Mouse (Mus musculus) embryonic facial prominence, embryonic 12.5 days (tissue): ENCODE measurements at regions not wholly inside any gene's neighbourhood (a gene's known extent, or its start where the extent isn't known, plus 50 kb on each side); places are given as distances from the start of the nearest gene placed in this dataset.

Experiments
- ATAC-seq: fragments of 200-750 bp; cut with Nextera tagmentation; 2 replicates; pipeline ENCODE4 v1.8.0; 2017; ENCODE audit not compliant: insufficient number of reproducible peaks, insufficient read depth, low FRiP score, low TSS enrichment
- H3K27ac ChIP-seq: fragments of 300-500 bp; sonication (generic); 2 replicates; pipeline ENCODE4 v1.5.1; 2016; ENCODE audit warnings: mild to moderate bottlenecking
- H3K27me3 ChIP-seq: fragments of 300-500 bp; sonication (generic); 2 replicates; pipeline ENCODE4 v1.6.1; 2016; ENCODE audit warnings: mild to moderate bottlenecking, moderate library complexity
- H3K36me3 ChIP-seq: fragments of 300-500 bp; sonication (generic); 2 replicates; pipeline ENCODE4 v1.6.1; 2016; ENCODE audit warnings: mild to moderate bottlenecking
- H3K4me1 ChIP-seq: fragments of 300-500 bp; sonication (generic); 2 replicates; pipeline ENCODE4 v1.6.1; 2016
- H3K4me2 ChIP-seq: fragments of 300-500 bp; sonication (generic); replicated peaks from 2 replicates; pipeline ENCODE4 v1.6.1; 2016; ENCODE audit warnings: mild to moderate bottlenecking, moderate library complexity
- H3K4me3 ChIP-seq: fragments of 300-500 bp; sonication (generic); 2 replicates; pipeline ENCODE4 v1.5.1; 2016; ENCODE audit warnings: mild to moderate bottlenecking
- H3K9ac ChIP-seq: fragments of 300-500 bp; sonication (generic); 2 replicates; pipeline ENCODE4 v1.6.1; 2016; ENCODE audit warnings: mild to moderate bottlenecking, moderate library complexity
- H3K9me3 ChIP-seq: fragments of 300-500 bp; sonication (generic); 2 replicates; pipeline ENCODE4 v1.6.1; 2016; ENCODE audit warnings: mild to moderate bottlenecking, moderate library complexity
- WGBS: fragments of 180-500 bp; shearing (Covaris S2); methylation state at CpG from one replicate; pipeline ENCODE4 v1.1.7; 2016; 5-methylcytosine and 5-hydroxymethylcytosine counted together

DNA sequence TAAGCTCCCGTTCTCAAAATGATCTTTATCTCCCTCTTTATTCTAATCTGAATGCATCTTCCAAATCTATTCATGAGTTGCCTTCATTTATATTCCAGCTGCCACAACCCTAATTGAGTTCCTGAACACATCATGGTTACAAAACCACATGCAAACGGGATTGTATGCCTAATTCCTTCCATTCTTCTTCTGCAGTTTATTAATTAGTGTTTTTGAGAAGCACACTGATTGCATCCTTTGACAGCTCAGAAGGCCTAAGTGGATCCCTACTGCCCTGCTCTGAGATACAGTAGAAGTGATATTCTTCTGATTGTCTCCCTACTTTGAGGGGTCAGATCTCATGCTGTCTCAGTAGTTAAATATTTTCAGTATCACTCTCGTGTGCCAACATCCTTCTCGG lies 649.9 kb downstream of the Efnb2 start:
- H3K27me3 ChIP-seq: no peaks in the 10 kb centered on the region
- H3K4me1 ChIP-seq: no peaks in the 10 kb centered on the region
- no peaks in the 10 kb centered on the region for H3K36me3 ChIP-seq
- no peak overlapping the region for H3K27ac ChIP-seq
- 72% methylated on average over 4 of the region's 4 CpGs for WGBS
- ATAC-seq: no peak
- no peak overlapping the region for H3K9ac ChIP-seq
- H3K4me3 ChIP-seq: no peak overlapping the region
- H3K9me3 ChIP-seq: no peaks in the 10 kb centered on the region
- no peak overlapping the region for H3K4me2 ChIP-seq

DNA sequence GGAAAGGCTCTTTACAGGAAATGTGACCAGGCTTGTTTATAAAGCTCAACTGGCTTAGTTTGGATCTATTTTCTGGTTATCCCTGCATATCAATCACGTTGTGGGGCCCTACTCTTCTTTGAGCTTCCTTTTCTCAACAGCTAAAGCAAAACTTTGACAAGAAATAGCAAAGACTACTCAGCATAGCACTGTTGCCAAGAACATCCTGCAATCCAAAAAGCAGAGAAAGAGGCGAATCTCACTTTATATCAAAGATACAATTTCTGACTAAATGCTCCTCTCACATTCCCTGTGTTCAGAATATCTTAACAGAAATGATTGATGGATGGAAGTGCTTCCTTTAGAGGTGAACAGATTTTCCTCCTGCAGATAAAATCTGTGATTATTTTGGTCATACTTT lies 666.1 kb downstream of the Efnb2 start:
- Histone ChIP-seq H3K27ac (no peak overlapping the region), H3K27me3 (no peaks in the 10 kb centered on the region), H3K9me3 (no peaks in the 10 kb centered on the region), H3K36me3 (no peaks in the 10 kb centered on the region), H3K4me3 (no peak overlapping the region), H3K9ac (no peak overlapping the region), H3K4me2 (no peak overlapping the region), H3K4me1 (no peaks in the 10 kb centered on the region)
- WGBS: 56% methylated on average over 2 of the region's 2 CpGs
- no peak for ATAC-seq

DNA sequence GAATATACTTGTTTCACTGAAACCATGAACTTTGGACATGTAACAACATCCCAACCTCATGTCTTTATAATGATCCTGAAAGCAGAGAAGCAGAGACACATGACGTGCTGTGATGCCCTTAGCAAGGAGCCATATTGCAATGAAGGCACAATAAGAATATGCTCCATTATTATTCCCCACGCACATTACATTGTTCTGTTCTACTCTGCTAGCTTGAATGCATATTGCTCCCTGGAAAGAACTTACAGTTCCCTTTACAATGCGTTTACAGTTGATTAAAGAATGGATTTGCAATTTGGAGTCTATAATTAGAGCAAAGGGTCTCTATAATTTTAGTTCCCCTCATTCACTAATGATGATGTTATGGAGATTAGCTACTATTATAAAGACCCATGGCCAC lies 672.2 kb downstream of the Efnb2 start:
- WGBS: 86% methylated on average over 3 of the region's 3 CpGs
- Histone ChIP-seq H3K4me3 (no peak overlapping the region), H3K4me1 (no peaks in the 10 kb centered on the region), H3K9me3 (no peaks in the 10 kb centered on the region), H3K4me2 (no peak overlapping the region), H3K36me3 (no peaks in the 10 kb centered on the region), H3K9ac (no peak overlapping the region), H3K27ac (no peak overlapping the region), H3K27me3 (no peaks in the 10 kb centered on the region)
- no peak for ATAC-seq

DNA sequence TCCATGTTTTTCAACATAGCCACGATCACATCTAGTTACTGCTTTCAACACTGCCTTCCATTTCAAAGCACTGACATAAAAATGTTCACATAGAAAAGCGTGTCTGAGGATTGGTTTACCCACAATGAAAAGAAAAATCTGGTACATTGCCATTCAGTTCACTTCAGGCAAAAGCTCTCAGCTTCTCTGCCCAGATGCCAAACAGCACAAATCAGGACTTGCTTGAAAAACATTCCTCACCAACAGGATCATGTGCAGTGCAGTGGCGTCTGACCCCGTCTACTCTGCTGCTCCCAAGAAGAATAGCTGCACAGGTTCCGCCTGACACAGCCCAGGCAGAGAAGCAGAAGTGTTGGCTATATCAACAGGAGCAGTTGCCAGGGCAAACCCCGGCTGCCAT lies 684.0 kb downstream of the Efnb2 start:
- no peaks in the 10 kb centered on the region for H3K4me1 ChIP-seq
- no peak overlapping the region for H3K4me3 ChIP-seq
- no peaks in the 10 kb centered on the region for H3K9me3 ChIP-seq
- no peak overlapping the region for H3K4me2 ChIP-seq
- H3K9ac ChIP-seq: no peak overlapping the region
- H3K27ac ChIP-seq: no peak overlapping the region
- H3K27me3 ChIP-seq: no peaks in the 10 kb centered on the region
- H3K36me3 ChIP-seq: no peaks in the 10 kb centered on the region
- no peak for ATAC-seq
- 60% methylated on average over 6 of the region's 6 CpGs for WGBS

DNA sequence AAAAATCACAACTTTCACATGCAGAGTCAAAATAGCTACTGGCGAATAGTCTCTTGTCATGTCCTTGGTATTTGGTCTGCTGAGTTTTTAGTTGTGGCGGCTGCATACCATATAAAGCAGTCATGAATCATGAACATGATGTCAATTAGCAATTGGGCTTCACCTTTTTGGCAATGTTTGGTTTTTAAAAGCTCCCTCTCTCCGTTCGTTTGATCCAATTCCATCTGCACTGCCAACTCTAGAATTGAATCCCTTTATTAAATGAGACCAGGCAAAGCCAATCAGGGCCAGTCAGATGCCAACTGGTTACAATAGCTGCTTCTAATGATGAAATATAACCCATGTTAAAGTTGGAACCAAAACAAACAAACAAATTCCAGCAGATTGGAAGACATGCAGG lies 687.3 kb downstream of the Efnb2 start:
- WGBS: 84% methylated on average over 4 of the region's 4 CpGs
- H3K36me3 ChIP-seq: no peaks in the 10 kb centered on the region
- no peaks in the 10 kb centered on the region for H3K4me1 ChIP-seq
- no peak overlapping the region for H3K9ac ChIP-seq
- no peak overlapping the region for H3K27ac ChIP-seq
- ATAC-seq: no peak
- no peaks in the 10 kb centered on the region for H3K27me3 ChIP-seq
- H3K4me2 ChIP-seq: no peak overlapping the region
- H3K4me3 ChIP-seq: no peak overlapping the region
- no peaks in the 10 kb centered on the region for H3K9me3 ChIP-seq

DNA sequence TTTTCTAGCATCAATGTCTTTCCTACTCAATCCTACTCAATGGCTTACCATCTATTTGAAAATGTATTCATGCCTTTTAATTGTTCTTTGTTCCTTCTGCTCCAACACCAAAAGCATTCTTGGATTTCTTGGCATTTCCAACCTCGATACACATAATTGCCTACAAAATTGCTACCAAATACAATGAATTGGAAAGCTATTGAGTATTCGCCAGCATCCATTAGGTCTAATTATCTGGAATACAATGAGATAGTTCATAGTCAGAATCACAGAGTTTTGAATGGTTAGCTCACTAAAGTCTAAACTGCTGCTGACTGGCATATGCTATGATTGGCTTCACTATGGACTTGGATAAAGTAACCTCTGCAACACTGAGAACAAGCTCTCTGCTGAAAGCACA lies 696.8 kb downstream of the Efnb2 start:
- Histone ChIP-seq H3K36me3 (no peaks in the 10 kb centered on the region), H3K27me3 (no peaks in the 10 kb centered on the region), H3K4me3 (no peak overlapping the region), H3K9ac (no peak overlapping the region), H3K4me2 (no peak overlapping the region), H3K4me1 (no peaks in the 10 kb centered on the region), H3K9me3 (no peaks in the 10 kb centered on the region), H3K27ac (no peak overlapping the region)
- 55% methylated on average over 2 of the region's 2 CpGs for WGBS
- no peak for ATAC-seq

DNA sequence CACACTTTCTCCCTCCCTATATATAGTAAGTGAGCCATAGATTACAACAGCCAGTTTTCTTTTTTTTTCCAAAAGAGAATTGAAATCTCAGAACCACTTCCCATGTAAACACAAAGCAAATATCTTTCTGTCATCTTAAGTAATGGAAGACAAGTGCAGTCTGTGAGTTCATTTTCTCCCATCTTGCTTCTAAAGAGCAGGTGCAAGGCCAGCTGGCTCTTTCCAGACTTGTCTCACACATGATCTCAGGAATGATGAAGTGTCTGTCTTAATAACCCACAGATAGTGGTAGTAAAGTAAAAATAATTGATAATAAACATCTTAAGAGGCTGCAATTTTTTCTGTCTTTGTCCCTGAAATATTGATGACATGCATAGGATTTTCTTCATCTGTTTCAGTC lies 704.3 kb downstream of the Efnb2 start:
- Histone ChIP-seq H3K4me2 (no peak overlapping the region), H3K4me3 (no peak overlapping the region), H3K9ac (no peak overlapping the region), H3K27me3 (no peaks in the 10 kb centered on the region), H3K36me3 (no peaks in the 10 kb centered on the region), H3K27ac (no peak overlapping the region), H3K4me1 (no peaks in the 10 kb centered on the region), H3K9me3 (no peaks in the 10 kb centered on the region)
- no peak for ATAC-seq

DNA sequence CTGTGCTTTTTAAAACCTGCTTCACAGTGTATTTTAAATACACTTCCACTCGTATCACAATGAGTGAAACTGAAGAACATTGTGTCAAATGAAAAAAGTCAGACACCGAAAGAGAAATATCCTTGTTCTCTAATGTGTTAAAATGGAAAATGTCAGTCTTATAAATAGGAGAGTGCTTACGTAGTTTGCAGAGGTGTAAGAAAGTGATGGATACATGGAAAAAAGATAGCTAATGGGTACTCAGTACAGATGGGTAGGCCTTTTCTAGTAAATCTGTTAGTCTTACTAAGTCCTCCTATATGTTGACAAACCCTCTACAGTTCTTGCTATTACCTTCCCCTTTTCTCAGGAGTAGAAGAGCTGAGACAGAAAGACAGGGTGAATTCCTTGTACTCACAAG lies 706.2 kb downstream of the Efnb2 start:
- no peaks in the 10 kb centered on the region for H3K4me1 ChIP-seq
- H3K4me2 ChIP-seq: no peak overlapping the region
- no peaks in the 10 kb centered on the region for H3K27me3 ChIP-seq
- ATAC-seq: no peak
- H3K9me3 ChIP-seq: no peaks in the 10 kb centered on the region
- 84% methylated on average over 3 of the region's 3 CpGs for WGBS
- H3K4me3 ChIP-seq: no peak overlapping the region
- H3K27ac ChIP-seq: no peak overlapping the region
- H3K36me3 ChIP-seq: no peaks in the 10 kb centered on the region
- H3K9ac ChIP-seq: no peak overlapping the region

DNA sequence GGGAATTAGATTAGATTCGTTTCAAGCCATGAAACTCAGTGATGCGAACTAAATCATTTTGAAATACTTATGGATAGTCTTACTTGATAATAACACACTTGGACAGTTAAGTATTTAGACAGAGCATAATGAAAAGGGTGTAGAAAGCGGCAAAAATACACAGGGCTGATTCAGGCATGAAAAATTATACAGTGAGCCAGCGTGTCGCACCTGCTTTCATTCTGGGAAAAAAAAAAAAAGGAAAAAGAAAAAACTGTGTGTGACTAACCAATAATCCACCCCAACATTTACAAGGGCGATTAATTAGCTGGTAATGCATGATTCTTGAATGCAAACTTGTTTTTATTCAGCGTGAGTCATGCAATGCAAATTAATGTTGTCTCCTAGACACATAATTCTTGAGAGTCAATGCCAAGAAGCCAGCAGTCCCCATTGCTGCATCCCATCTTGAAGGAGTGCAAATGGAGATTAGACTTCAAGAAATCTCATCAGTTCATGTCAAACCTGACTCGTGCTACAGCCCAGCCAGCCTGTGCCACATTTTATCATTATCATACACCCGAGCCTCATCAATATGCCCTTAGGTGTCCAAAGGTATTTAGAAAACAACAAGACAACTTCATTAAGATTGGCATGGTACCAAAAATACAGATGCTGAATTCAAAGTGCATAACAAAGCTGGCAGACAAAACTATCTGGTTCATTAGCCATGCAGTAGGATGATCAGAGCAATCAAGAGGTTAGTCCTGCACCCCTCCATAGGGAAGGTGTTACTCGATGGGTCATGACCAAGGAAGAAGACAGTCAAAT lies 714.9 kb downstream of the Efnb2 start:
- 84% methylated on average over 10 of the region's 10 CpGs for WGBS
- no peak overlapping the region for H3K4me3 ChIP-seq
- no peak overlapping the region for H3K9ac ChIP-seq
- no peaks in the 10 kb centered on the region for H3K36me3 ChIP-seq
- H3K4me1 ChIP-seq: no peaks in the 10 kb centered on the region
- H3K9me3 ChIP-seq: no peaks in the 10 kb centered on the region
- no peak overlapping the region for H3K27ac ChIP-seq
- no peak for ATAC-seq
- no peak overlapping the region for H3K4me2 ChIP-seq
- no peaks in the 10 kb centered on the region for H3K27me3 ChIP-seq

DNA sequence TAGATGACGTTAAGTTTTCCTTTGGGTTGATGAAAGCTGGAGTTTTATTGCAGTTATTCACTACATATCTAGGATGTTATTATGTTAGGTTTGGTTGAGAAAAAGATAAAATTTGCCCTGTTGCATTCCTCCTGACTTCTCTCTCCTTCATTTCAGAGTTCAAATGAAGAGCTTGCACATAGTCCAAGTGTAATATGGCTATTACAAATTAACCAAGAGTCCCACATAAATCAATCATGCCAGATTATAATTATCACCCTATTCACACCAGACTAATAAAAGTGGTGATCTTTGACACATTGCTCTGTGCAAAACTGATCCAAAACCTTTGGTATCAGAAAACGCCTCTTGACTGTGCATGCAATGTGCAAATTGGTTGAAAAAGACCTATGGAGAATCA lies 724.4 kb downstream of the Efnb2 start:
- Histone ChIP-seq H3K4me3 (no peak overlapping the region), H3K27ac (no peak overlapping the region), H3K27me3 (no peaks in the 10 kb centered on the region), H3K9ac (no peak overlapping the region), H3K4me2 (no peak overlapping the region), H3K4me1 (no peaks in the 10 kb centered on the region), H3K36me3 (no peaks in the 10 kb centered on the region), H3K9me3 (no peaks in the 10 kb centered on the region)
- no peak for ATAC-seq
- 89% methylated on average over 2 of the region's 2 CpGs for WGBS

DNA sequence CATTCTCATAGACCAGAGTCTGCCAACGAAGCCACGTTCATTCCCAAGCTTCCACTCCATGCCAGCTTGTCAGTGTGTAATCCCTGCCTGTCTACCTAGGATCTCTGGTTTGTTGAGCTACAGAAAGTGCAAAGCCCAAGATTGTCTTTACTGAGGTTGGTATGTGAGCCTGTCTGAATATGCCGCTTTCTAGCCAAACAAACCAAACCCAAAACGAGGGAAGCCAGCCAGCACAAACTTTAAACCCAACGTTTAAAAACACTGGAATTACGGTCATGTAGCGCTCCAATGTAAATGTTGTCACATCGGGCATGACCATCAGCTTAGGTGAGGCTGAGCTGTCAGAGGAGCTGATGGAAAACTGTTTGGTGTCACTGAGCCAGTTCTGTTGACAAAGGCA lies 741.6 kb downstream of the Efnb2 start:
- WGBS: 63% methylated on average over 8 of the region's 8 CpGs
- Histone ChIP-seq H3K4me3 (no peak overlapping the region), H3K9ac (no peak overlapping the region), H3K27ac (no peak overlapping the region), H3K4me1 (no peaks in the 10 kb centered on the region), H3K9me3 (no peaks in the 10 kb centered on the region), H3K27me3 (no peaks in the 10 kb centered on the region), H3K4me2 (no peak overlapping the region), H3K36me3 (no peaks in the 10 kb centered on the region)
- ATAC-seq: no peak

DNA sequence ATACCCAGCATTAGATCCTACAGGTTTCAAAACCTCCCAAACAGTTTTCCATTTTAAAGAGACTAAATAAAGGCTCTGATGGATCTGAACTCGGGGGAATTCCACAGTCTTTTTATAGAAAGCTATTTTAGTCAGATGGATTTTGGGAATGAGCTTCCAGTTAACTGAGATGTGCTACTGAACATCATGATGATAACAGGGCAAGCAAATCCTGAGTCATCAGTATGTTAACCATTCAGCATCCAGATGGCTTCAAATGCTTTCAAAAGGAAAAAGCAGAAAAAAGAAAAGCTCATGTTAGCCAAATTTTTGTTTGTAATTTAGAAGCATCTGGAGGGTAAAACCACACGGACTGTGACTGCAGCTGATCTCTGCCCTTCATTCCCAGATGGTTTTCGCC lies 766.7 kb downstream of the Efnb2 start:
- ATAC-seq: no peak
- H3K9ac ChIP-seq: no peak overlapping the region
- 74% methylated on average over 3 of the region's 3 CpGs for WGBS
- no peak overlapping the region for H3K4me3 ChIP-seq
- H3K36me3 ChIP-seq: no peaks in the 10 kb centered on the region
- H3K27ac ChIP-seq: no peak overlapping the region
- H3K9me3 ChIP-seq: no peaks in the 10 kb centered on the region
- H3K27me3 ChIP-seq: no peaks in the 10 kb centered on the region
- H3K4me1 ChIP-seq: no peaks in the 10 kb centered on the region
- no peak overlapping the region for H3K4me2 ChIP-seq

DNA sequence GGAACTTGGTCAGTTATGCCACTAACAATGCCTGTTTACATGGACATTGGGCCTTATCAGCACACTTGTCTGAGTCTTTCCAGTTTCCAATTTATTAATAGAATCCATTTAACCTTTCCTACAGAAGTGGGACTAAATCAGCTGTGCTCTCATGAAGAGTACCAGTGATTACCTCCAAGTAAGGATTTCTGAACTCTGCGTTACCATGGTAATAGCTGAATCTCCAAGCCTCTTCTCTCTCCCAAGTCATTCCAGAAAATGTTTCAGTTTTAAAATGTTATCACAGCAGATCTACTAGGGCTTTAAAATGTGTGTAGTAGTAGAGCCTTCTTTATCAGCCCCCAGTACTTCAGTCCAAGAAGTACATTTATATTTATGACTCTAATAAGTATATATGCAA lies 807.9 kb downstream of the Efnb2 start:
- no peak for ATAC-seq
- Histone ChIP-seq H3K27ac (no peak overlapping the region), H3K36me3 (no peaks in the 10 kb centered on the region), H3K9me3 (no peaks in the 10 kb centered on the region), H3K4me3 (no peak overlapping the region), H3K4me2 (no peak overlapping the region), H3K9ac (no peak overlapping the region), H3K27me3 (no peaks in the 10 kb centered on the region), H3K4me1 (peaks cover 4% of the 10 kb centered on the region; the same call in 1 of the 2 replicates)
- 98% methylated on average over 1 of the region's 1 CpGs for WGBS
